Mouse (Mus musculus): Measurements from ENCODE around the gene Bbs12. TPM values are rescaled to one million over a fixed set of nuclear protein-coding genes. Genes with fewer than 3 reads are reported as not detected.

Bbs12 gene
- polyA plus RNA-seq, 1 experiment: 2.2 TPM

Other genes with a start within 250 kb of the Bbs12 start
- gene Adad1, start 249.0 kb upstream of the Bbs12 start, polyA plus RNA-seq (2012; rRNA removed): not detected in 2 replicates
- 0.19 and 0.43 TPM in 2 replicates for gene Il2, start 186.6 kb upstream of the Bbs12 start, polyA plus RNA-seq (2012; rRNA removed)
- gene Il21, start 79.9 kb upstream of the Bbs12 start, polyA plus RNA-seq (2012; rRNA removed): not detected in 2 replicates
- 3.2 and 4.4 TPM in 2 replicates for gene Cetn4, start 154 bp downstream of the Bbs12 start, polyA plus RNA-seq (2012; rRNA removed)
- 6.1 and 7.0 TPM in 2 replicates for gene Fgf2, start 35.8 kb downstream of the Bbs12 start, polyA plus RNA-seq (2012; rRNA removed)
- 6.2 and 8.1 TPM in 2 replicates for gene Spata5, start 107.3 kb downstream of the Bbs12 start, polyA plus RNA-seq (2012; rRNA removed)
- gene Nudt6, start 107.7 kb downstream of the Bbs12 start, polyA plus RNA-seq (2012; rRNA removed): 12.8 and 13.4 TPM in 2 replicates